In genomic region chr5:148768346-148768745, GRCm38 (mm10) we compare ENCODE assay signal across 28 mouse cellular contexts.
DNase-seq lines count a peak whose midpoint lies in the region; ATAC-seq and TF ChIP-seq lines count a peak whose summit lies in the region.
"Had no signal": no experiment of that assay in that cellular context is flagged by ENCODE, and none has a peak within 500 bp of the region (broad histone marks: within the 10 kb centered on the region; RNA-seq: fewer than 3 reads in every experiment).

No protein-coding gene starts in this region.

- intact Hi-C loops in heart, postnatal 36 days (cut with DNase I), result no loop called here

- no peaks in the 10 kb centered on the region for H3K9me3 ChIP-seq in heart, embryonic 10.5 days
- H3K9me3 ChIP-seq in kidney, embryonic 16.5 days (ENCODE audit: low read length), result peaks cover 3% of the 10 kb centered on the region; the same call in 1 of the 2 replicates
- peaks cover 12% of the 10 kb centered on the region; the same call in 1 of the 2 replicates for H3K9me3 ChIP-seq in limb, embryonic 12.5 days
- H3K9me3 ChIP-seq in limb, embryonic 10.5 days (replicated peaks), result 0 out of 2 replicates have a peak, but pooled peaks cover 2% of the 10 kb centered on the region
- H3K9me3 ChIP-seq: embryonic facial prominence, embryonic 10.5 days; forebrain, embryonic 12.5 days; forebrain, embryonic 15.5 days had no signal

- WGBS in heart, embryonic 10.5 days, result 72% methylated on average over 7 of the region's 7 CpGs
- WGBS in kidney, embryonic 16.5 days, result 20% methylated on average over 7 of the region's 7 CpGs
- WGBS in kidney, adult 2 months, result 39% methylated on average over 7 of the region's 7 CpGs
- 63% methylated on average over 7 of the region's 7 CpGs for WGBS in limb, embryonic 12.5 days
- WGBS in limb, embryonic 10.5 days, result 79% methylated on average over 7 of the region's 7 CpGs

- no peak overlapping the region for H3K4me2 ChIP-seq in kidney, embryonic 16.5 days (replicated peaks; ENCODE audit: low read depth, low read length)
- H3K4me2 ChIP-seq in limb, embryonic 12.5 days, result no peak overlapping the region
- H3K4me2 ChIP-seq: embryonic facial prominence, embryonic 13.5 days; forebrain, embryonic 12.5 days; forebrain, embryonic 15.5 days; heart, embryonic 13.5 days; hindbrain, embryonic 14.5 days had no signal

- H3K4me1 ChIP-seq in heart, embryonic 10.5 days, result peaks cover 12% of the 10 kb centered on the region; the same call in 1 of the 2 replicates
- peaks cover 9% of the 10 kb centered on the region; the same call in 1 of the 2 replicates for H3K4me1 ChIP-seq in kidney, embryonic 16.5 days (ENCODE audit: insufficient read depth, low read length)
- H3K4me1 ChIP-seq in kidney, adult 2 months (ENCODE audit: control insufficient read depth, insufficient read depth, low read length), result no peaks in the 10 kb centered on the region
- peaks cover 8% of the 10 kb centered on the region; the same call in 1 of the 2 replicates for H3K4me1 ChIP-seq in limb, embryonic 12.5 days (replicated peaks)
- H3K4me1 ChIP-seq in limb, embryonic 10.5 days, result 0 out of 2 replicates have a peak, but pooled peaks cover 8% of the 10 kb centered on the region
- H3K4me1 ChIP-seq: forebrain, embryonic 15.5 days had no signal

- no peak overlapping the region for H3K4me3 ChIP-seq in heart, embryonic 10.5 days
- H3K4me3 ChIP-seq in kidney, embryonic 16.5 days (ENCODE audit: low read length), result no peak overlapping the region
- H3K4me3 ChIP-seq in kidney, adult 2 months (ENCODE audit: insufficient read depth, low read depth, low read length), result no peak overlapping the region
- no peak overlapping the region for H3K4me3 ChIP-seq in limb, embryonic 12.5 days (replicated peaks)
- no peak overlapping the region for H3K4me3 ChIP-seq in limb, embryonic 10.5 days
- H3K4me3 ChIP-seq: embryonic facial prominence, embryonic 10.5 days; embryonic facial prominence, embryonic 13.5 days; erythroblast, embryonic 14.5 days; forebrain, embryonic 12.5 days; forebrain, embryonic 15.5 days; heart, embryonic 13.5 days had no signal

- peak; percentile 66; the same call in 1 of the 2 replicates for ATAC-seq in kidney, embryonic 16.5 days (ENCODE audit: low FRiP score, low TSS enrichment)
- no peak for ATAC-seq in limb, embryonic 12.5 days (ENCODE audit: insufficient number of reproducible peaks, insufficient read depth, low FRiP score, low TSS enrichment, low read depth)
- ATAC-seq: activated CD4-positive, CD25-positive, alpha-beta regulatory T cell, adult 4 months; forebrain, embryonic 15.5 days; hindbrain, postnatal 0 days had no signal

- 0 out of 2 replicates have a peak overlapping the region, but pooled peaks have one; percentile 3 for H3K27ac ChIP-seq in heart, embryonic 10.5 days
- H3K27ac ChIP-seq in kidney, embryonic 16.5 days (ENCODE audit: low read length), result no peak overlapping the region
- H3K27ac ChIP-seq in kidney, adult 2 months (ENCODE audit: insufficient read depth, low read depth, low read length), result no peak overlapping the region
- peak overlapping the region; percentile 13; the same call in 1 of the 2 replicates for H3K27ac ChIP-seq in limb, embryonic 12.5 days
- no peak overlapping the region for H3K27ac ChIP-seq in limb, embryonic 10.5 days
- H3K27ac ChIP-seq: embryonic facial prominence, embryonic 10.5 days; embryonic facial prominence, embryonic 13.5 days; forebrain, embryonic 12.5 days; forebrain, embryonic 15.5 days; heart, embryonic 13.5 days; hindbrain, embryonic 14.5 days; hindbrain, postnatal 0 days had no signal

- H3K9ac ChIP-seq in kidney, embryonic 16.5 days (replicated peaks; ENCODE audit: low read length), result no peak overlapping the region; the same call in 1 of the 2 replicates
- no peak overlapping the region for H3K9ac ChIP-seq in limb, embryonic 12.5 days (replicated peaks)
- H3K9ac ChIP-seq: embryonic facial prominence, embryonic 13.5 days; forebrain, embryonic 12.5 days; forebrain, embryonic 15.5 days; heart, embryonic 13.5 days; hindbrain, embryonic 14.5 days had no signal

- DNase-seq in heart, embryonic 10.5 days (ENCODE audit: low spot score), result no peak
- no peak for DNase-seq in heart, postnatal 36 days
- no peak for DNase-seq in kidney, adult 2 months
- DNase-seq in limb, embryonic 10.5 days (ENCODE audit: low spot score), result no peak
- DNase-seq in testis, postnatal 14 days (ENCODE audit: low spot score), result peak; percentile 38
- no peak for DNase-seq in spleen, postnatal 10 days (ENCODE audit: low spot score in 2 of 2)
- DNase-seq: adrenal gland, adult 8-10 months; adrenal gland, postnatal 25 days; cerebellum, adult 11-12 months; cerebellum, adult 8-10 months; cerebellum, postnatal 36 days; embryo, embryonic 11 days; gastrocnemius, postnatal 25 days; heart, adult 18-20 months; heart, postnatal 14 days had no signal

- no peaks in the 10 kb centered on the region for H3K27me3 ChIP-seq in heart, embryonic 10.5 days (ENCODE audit: insufficient read depth, poor library complexity, severe bottlenecking)
- H3K27me3 ChIP-seq in kidney, embryonic 16.5 days (ENCODE audit: insufficient read depth, low read length), result no peaks in the 10 kb centered on the region
- H3K27me3 ChIP-seq in kidney, adult 2 months (replicated peaks; ENCODE audit: control insufficient read depth, insufficient read depth, low read length), result no peaks in the 10 kb centered on the region
- no peaks in the 10 kb centered on the region for H3K27me3 ChIP-seq in limb, embryonic 12.5 days
- no peaks in the 10 kb centered on the region for H3K27me3 ChIP-seq in limb, embryonic 10.5 days (ENCODE audit: low read depth, poor library complexity, severe bottlenecking)
- H3K27me3 ChIP-seq: CH12.LX; embryonic facial prominence, embryonic 13.5 days; forebrain, embryonic 12.5 days; forebrain, embryonic 15.5 days; heart, embryonic 13.5 days had no signal

- TF ChIP-seq CTCF in kidney, adult 2 months (conservative IDR thresholded peaks at IDR 0.05; ENCODE audit: insufficient read depth, insufficient read length, low read depth, low read length), result no peak

- H3K36me3 ChIP-seq in heart, embryonic 10.5 days, result no peaks in the 10 kb centered on the region
- no peaks in the 10 kb centered on the region for H3K36me3 ChIP-seq in kidney, embryonic 16.5 days (ENCODE audit: insufficient read depth, low read length)
- H3K36me3 ChIP-seq in kidney, adult 2 months (ENCODE audit: control insufficient read depth, insufficient read depth, low read length), result no peaks in the 10 kb centered on the region
- no peaks in the 10 kb centered on the region for H3K36me3 ChIP-seq in limb, embryonic 12.5 days
- no peaks in the 10 kb centered on the region for H3K36me3 ChIP-seq in limb, embryonic 10.5 days
- H3K36me3 ChIP-seq: embryonic facial prominence, embryonic 10.5 days; embryonic facial prominence, embryonic 13.5 days; forebrain, embryonic 12.5 days; forebrain, embryonic 15.5 days; G1E; heart, embryonic 13.5 days had no signal

- TF ChIP-seq POLR2A in kidney, adult 2 months (IDR thresholded peaks at IDR 0.05; ENCODE audit: low read depth, low read length), result no peak

Comparison
In these comparisons a context has a peak if more than half of its experiments do, and no peak if none do; other contexts are left out.
1. H3K27ac ChIP-seq: peak in heart, embryonic 10.5 days (single experiment) and limb, embryonic 12.5 days (single experiment); none in kidney, embryonic 16.5 days (single experiment), kidney, adult 2 months (single experiment) and limb, embryonic 10.5 days (single experiment).